Mouse (Mus musculus) cerebellum, adult 2 months (tissue): Measurements from ENCODE around the gene Rreb1.

ENCODE experiments used
- CTCF ChIP-seq: fragments of 200-500 bp; IDR thresholded peaks from 2 replicates; pipeline ENCODE4 v1.5.1; 2011; ENCODE audit warnings: low read depth, mild to moderate bottlenecking, control low read depth, low read length, moderate library complexity, borderline replicate concordance; ENCODE audit not compliant: insufficient read depth
- POLR2A ChIP-seq: fragments of 200-500 bp; IDR thresholded peaks from 2 replicates; pipeline ENCODE4 v1.6.1; 2011; ENCODE audit warnings: low read length, control low read depth, borderline replicate concordance; ENCODE audit not compliant: insufficient read depth

DNA sequence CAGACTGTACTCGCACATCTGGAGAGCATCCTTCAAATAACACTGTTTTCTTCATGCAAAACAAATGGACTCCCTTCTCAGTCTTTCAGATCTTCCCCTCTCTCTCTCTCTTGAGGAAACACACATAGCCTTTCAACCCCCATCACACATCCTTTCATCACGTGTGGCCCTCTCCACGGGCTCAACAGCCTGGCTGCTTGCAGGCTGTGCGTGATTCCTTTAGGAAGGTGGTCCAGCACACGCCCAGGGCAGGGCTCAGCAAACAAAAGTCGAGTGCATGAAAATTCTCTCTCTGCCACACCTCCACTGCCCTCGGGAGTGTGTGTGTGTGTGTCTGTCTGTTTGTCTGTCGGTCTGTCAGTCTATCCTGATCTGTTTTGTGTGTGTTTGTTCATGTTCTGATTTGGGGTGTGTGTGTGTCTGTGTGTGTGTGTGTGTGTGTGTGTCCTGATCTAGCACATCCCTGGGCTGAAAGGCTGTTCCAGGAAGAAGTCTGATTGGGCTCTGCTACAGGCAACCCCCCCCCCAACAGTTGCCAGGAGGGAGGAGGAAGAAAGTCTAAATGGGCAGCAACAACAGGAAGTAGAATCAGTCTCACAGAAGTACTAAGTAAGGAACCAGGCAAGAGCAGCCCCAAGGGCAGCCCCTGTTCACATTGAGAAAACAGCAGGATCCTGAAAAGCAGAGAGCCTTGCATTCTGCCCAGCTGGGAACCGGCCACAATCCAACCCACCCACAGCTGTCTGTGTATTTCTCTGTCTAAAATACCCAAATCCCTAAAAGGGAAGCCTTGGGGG, 26.8 kb upstream of the Rreb1 start:
- no peak for TF ChIP-seq CTCF
- TF ChIP-seq POLR2A, result no peak
